Mouse (Mus musculus) CH12.LX (cell line): ENCODE measurements around the gene Csf1. TPM values are rescaled to one million over a fixed set of nuclear protein-coding genes. Genes with fewer than 3 reads are reported as not detected.

Experiments used
- DNase-seq: peaks from one replicate; pipeline ENCODE4 v3.0.0-alpha.2; 2013; ENCODE audit errors: extremely low read depth
- H3K27ac ChIP-seq: 2 replicates; pipeline ENCODE4 v1.5.1; 2012; ENCODE audit warnings: low read depth, mild to moderate bottlenecking, control low read depth, moderate library complexity; ENCODE audit not compliant: insufficient read depth
- H3K27me3 ChIP-seq: replicated peaks from 2 replicates; pipeline ENCODE3; 2012; ENCODE audit warnings: inconsistent platforms
- H3K36me3 ChIP-seq, 2 experiments: replicated peaks in 1 of 2; 2 replicates each; pipeline versions ENCODE3 to v1.6.1; 2012; ENCODE audit warnings: inconsistent platforms in 1 of 2, low read length in 1 of 2, mild to moderate bottlenecking in 1 of 2, mixed read lengths in 1 of 2, moderate library complexity in 1 of 2; ENCODE audit not compliant: control insufficient read depth in 1 of 2, insufficient read depth in 1 of 2
- H3K4me1 ChIP-seq, 2 experiments: 2 replicates each; pipeline ENCODE4 v1.6.1; 2012; ENCODE audit warnings: inconsistent platforms in 1 of 2, moderate library complexity in 1 of 2; ENCODE audit not compliant: insufficient read depth in 2 of 2, control insufficient read depth in 1 of 2
- H3K4me2 ChIP-seq: 2 replicates; pipeline ENCODE4 v1.6.1; 2012; ENCODE audit warnings: low read depth, mild to moderate bottlenecking, control low read depth; ENCODE audit not compliant: poor library complexity, insufficient read depth, severe bottlenecking
- H3K4me3 ChIP-seq, 3 experiments: fragments of 150-350 bp in 1 of 3; sonication (generic) in 1 of 3; replicated peaks in 1 of 3; 2 replicates each; pipeline versions ENCODE3 to v1.5.1; 2011 to 2012; ENCODE audit warnings: low read depth in 2 of 3, low read length in 2 of 3, mild to moderate bottlenecking in 2 of 3, moderate library complexity in 2 of 3, control low read depth in 1 of 3, improper control_type of control experiment in 1 of 3, inconsistent platforms in 1 of 3, mixed read lengths in 1 of 3; ENCODE audit not compliant: poor library complexity in 1 of 3
- H3K79me2 ChIP-seq: replicated peaks from 2 replicates; pipeline ENCODE4 v1.6.1; 2012; ENCODE audit warnings: mild to moderate bottlenecking, moderate library complexity; ENCODE audit not compliant: control insufficient read depth, poor library complexity, insufficient read depth, severe bottlenecking; ENCODE audit errors: extremely low read depth
- H3K9ac ChIP-seq: 2 replicates; pipeline ENCODE4 v1.6.1; 2012; ENCODE audit warnings: low read depth, mild to moderate bottlenecking, control low read depth, moderate library complexity; ENCODE audit not compliant: insufficient read depth
- H3K9me3 ChIP-seq: replicated peaks from 2 replicates; pipeline ENCODE3; 2012; ENCODE audit warnings: low read length, inconsistent platforms, mixed read lengths
- BHLHE40 ChIP-seq: IDR thresholded peaks from 2 replicates; pipeline ENCODE4 v1.6.1; 2011; ENCODE audit warnings: mild to moderate bottlenecking, low read depth, low read length, improper control_type of control experiment
- CHD1 ChIP-seq: IDR thresholded peaks from 2 replicates; pipeline ENCODE4 v1.6.1; 2012; ENCODE audit warnings: low read depth, low read length, improper control_type of control experiment, inconsistent platforms
- CHD2 ChIP-seq: IDR thresholded peaks from 2 replicates; pipeline ENCODE4 v1.6.1; 2011; ENCODE audit warnings: low read length, improper control_type of control experiment
- CTCF ChIP-seq, 2 experiments: IDR thresholded peaks in 1 of 2; conservative IDR thresholded peaks in 1 of 2; 2 replicates each; pipeline ENCODE4 v1.5.1; 2011 to 2012; ENCODE audit warnings: low read depth in 2 of 2, low read length in 2 of 2, improper control_type of control experiment in 1 of 2, inconsistent platforms in 1 of 2, mild to moderate bottlenecking in 1 of 2, moderate library complexity in 1 of 2
- E2F4 ChIP-seq: IDR thresholded peaks from 2 replicates; pipeline ENCODE4 v1.6.1; 2011; ENCODE audit warnings: low read depth, low read length, improper control_type of control experiment; ENCODE audit not compliant: insufficient replicate concordance
- ETS1 ChIP-seq: conservative IDR thresholded peaks from 2 replicates; pipeline ENCODE4 v1.6.1; 2012; ENCODE audit warnings: low read depth, mild to moderate bottlenecking, inconsistent platforms, low read length, improper control_type of control experiment, moderate library complexity
- GABPA ChIP-seq: IDR thresholded peaks from 2 replicates; pipeline ENCODE4 v1.6.1; 2012; ENCODE audit warnings: low read depth, low read length, improper control_type of control experiment, inconsistent platforms; ENCODE audit not compliant: insufficient replicate concordance
- HCFC1 ChIP-seq: IDR thresholded peaks from 2 replicates; pipeline ENCODE4 v1.6.1; 2012; ENCODE audit warnings: low read depth, mild to moderate bottlenecking, inconsistent platforms, low read length, improper control_type of control experiment
- JUND ChIP-seq: conservative IDR thresholded peaks from 2 replicates; pipeline ENCODE4 v1.6.1; 2011; ENCODE audit warnings: low read depth, low read length, improper control_type of control experiment
- KAT2A ChIP-seq: IDR thresholded peaks from 2 replicates; pipeline ENCODE4 v1.6.1; 2012; ENCODE audit warnings: low read length, improper control_type of control experiment, inconsistent platforms; ENCODE audit not compliant: insufficient replicate concordance
- MAFK ChIP-seq: IDR thresholded peaks from 2 replicates; pipeline ENCODE4 v1.6.1; 2011; ENCODE audit warnings: low read length, improper control_type of control experiment; ENCODE audit not compliant: insufficient replicate concordance
- MAX ChIP-seq: IDR thresholded peaks from 2 replicates; pipeline ENCODE4 v1.6.1; 2011; ENCODE audit warnings: low read length, improper control_type of control experiment
- MEF2A ChIP-seq: IDR thresholded peaks from 2 replicates; pipeline ENCODE4 v1.6.1; 2014; ENCODE audit warnings: low read depth, mild to moderate bottlenecking, inconsistent platforms, low read length, improper control_type of control experiment, borderline replicate concordance
- NRF1 ChIP-seq: IDR thresholded peaks from 2 replicates; pipeline ENCODE4 v1.6.1; 2014; ENCODE audit warnings: low read depth, mild to moderate bottlenecking, inconsistent platforms, low read length, improper control_type of control experiment, moderate library complexity
- POLR2A ChIP-seq: IDR thresholded peaks from 2 replicates; pipeline ENCODE4 v1.6.1; 2011; ENCODE audit warnings: low read depth, mild to moderate bottlenecking, improper control_type of control experiment, low read length
- POLR2AphosphoS2 ChIP-seq: IDR thresholded peaks from 2 replicates; pipeline ENCODE4 v1.6.1; 2011; ENCODE audit warnings: low read depth, low read length, improper control_type of control experiment
- RCOR1 ChIP-seq: conservative IDR thresholded peaks from 2 replicates; pipeline ENCODE4 v1.6.1; 2012; ENCODE audit warnings: low read depth, mild to moderate bottlenecking, inconsistent platforms, low read length, improper control_type of control experiment
- SIN3A ChIP-seq: IDR thresholded peaks from 2 replicates; pipeline ENCODE4 v1.6.1; 2012; ENCODE audit warnings: low read length, improper control_type of control experiment, inconsistent platforms
- SMC3 ChIP-seq: IDR thresholded peaks from 2 replicates; pipeline ENCODE4 v1.6.1; 2011; ENCODE audit warnings: low read depth, low read length, improper control_type of control experiment
- TBP ChIP-seq: conservative IDR thresholded peaks from 2 replicates; pipeline ENCODE4 v1.6.1; 2011; ENCODE audit warnings: low read depth, low read length, improper control_type of control experiment
- UBTF ChIP-seq: IDR thresholded peaks from 2 replicates; pipeline ENCODE4 v1.6.1; 2012; ENCODE audit warnings: low read depth, mild to moderate bottlenecking, inconsistent platforms, low read length, improper control_type of control experiment, moderate library complexity
- USF1 ChIP-seq: IDR thresholded peaks from 2 replicates; pipeline ENCODE4 v1.6.1; 2014; ENCODE audit warnings: low read depth, mild to moderate bottlenecking, inconsistent platforms, low read length, improper control_type of control experiment
- USF2 ChIP-seq: conservative IDR thresholded peaks from 2 replicates; pipeline ENCODE4 v1.6.1; 2011; ENCODE audit warnings: low read depth, low read length, improper control_type of control experiment
- ZKSCAN1 ChIP-seq: IDR thresholded peaks from 2 replicates; pipeline ENCODE4 v1.6.1; 2012; ENCODE audit warnings: low read depth, inconsistent platforms, low read length, improper control_type of control experiment, borderline replicate concordance
- ZMIZ1 ChIP-seq: IDR thresholded peaks from 2 replicates; pipeline ENCODE4 v1.6.1; 2012; ENCODE audit warnings: low read depth, mild to moderate bottlenecking, inconsistent platforms, low read length, improper control_type of control experiment
- ZNF384 ChIP-seq: IDR thresholded peaks from 2 replicates; pipeline ENCODE4 v1.6.1; 2012; ENCODE audit warnings: low read depth, low read length, improper control_type of control experiment, inconsistent platforms
- dilution Hi-C: fragments of 300-500 bp; cut with MboI; formaldehyde crosslinking; loops from 2 replicates; pipeline ENCODE4 v1.14.3; 2020; ENCODE audit warnings: low sequenced_read_pairs; ENCODE audit not compliant: extremely low pct_unique_long_range_greater_than_20kb, extremely low pct_ligation_motif_present
- in situ Hi-C: fragments of 300-500 bp; cut with MboI; formaldehyde crosslinking; loops from 3 replicates; pipeline ENCODE4 v1.14.3; 2019; ENCODE audit warnings: low sequenced_read_pairs, low pct_ligation_motif_present, low pct_unique_long_range_greater_than_20kb, mixed read lengths
- polyA plus RNA-seq: library from polyadenylated mRNA; unstranded; fragments of >175 nt; gene quantifications from 2 replicates; pipeline ENCODE4 v1.2.1, GENCODE M21; 2012; ENCODE audit warnings: low read depth; ENCODE audit not compliant: insufficient read length
- total RNA-seq, 2 experiments: library from RNA; depleted of rRNA; stranded (reverse); fragments of 300-350 nt in 1 of 2; fragments of >200 nt in 1 of 2; gene quantifications; 2 replicates each; pipeline ENCODE4 v1.2.3; 2012 to 2014

The Csf1 gene
- total and polyA plus RNA-seq, 3 experiments: 2.5 to 17.4 (median 2.9) TPM

- no peak for DNase-seq
- no peaks in the 10 kb centered on the region for H3K36me3 ChIP-seq
- no peak overlapping the region for H3K27ac ChIP-seq
- H3K27me3 ChIP-seq: peaks cover 8% of the 10 kb centered on the region
- in situ Hi-C loops (loop anchor here (5.0 kb wide), 1 partner anchor 48 kb away; no protein-coding TSS in a partner anchor), dilution Hi-C loops (no loop called here)
- no peak overlapping the region for H3K9ac ChIP-seq
- no peaks in the 10 kb centered on the region for H3K9me3 ChIP-seq
- no peak overlapping the region for H3K4me3 ChIP-seq
- TF ChIP-seq USF2: no peak
- TF ChIP-seq MAFK: no peak
- no peak for TF ChIP-seq GABPA
- TF ChIP-seq E2F4: no peak
- TF ChIP-seq POLR2AphosphoS2: no peak
- no peak for TF ChIP-seq MEF2A
- no peak for TF ChIP-seq ZNF384
- TF ChIP-seq TBP: no peak
- no peak for TF ChIP-seq USF1
- TF ChIP-seq MAX: no peak
- no peak for TF ChIP-seq NRF1
- TF ChIP-seq CHD2: no peak
- no peak for TF ChIP-seq ZKSCAN1
- TF ChIP-seq SIN3A: no peak
- no peak for TF ChIP-seq HCFC1
- TF ChIP-seq CHD1: no peak
- no peak for TF ChIP-seq RCOR1
- no peak for TF ChIP-seq KAT2A
- no peak for TF ChIP-seq BHLHE40
- H3K4me1 ChIP-seq: peaks cover 2 to 18% of the 10 kb centered on the region in 2 experiments; a peak in 3 of 4 replicates
- no peaks in the 10 kb centered on the region for H3K79me2 ChIP-seq
- no peak overlapping the region for H3K4me2 ChIP-seq
Observed at GRCm38 (mm10) chr3:107769692-107770091, 9.4 kb upstream of the Csf1 start.

- dilution Hi-C loops: no loop called here
- H3K9ac ChIP-seq: no peak overlapping the region
- H3K36me3 ChIP-seq: no peaks in the 10 kb centered on the region
- H3K4me3 ChIP-seq: no peak overlapping the region
- no peak for TF ChIP-seq POLR2A
- TF ChIP-seq KAT2A: no peak
- TF ChIP-seq MAX: no peak
- TF ChIP-seq UBTF: no peak
- TF ChIP-seq CTCF (conservative IDR thresholded peaks at IDR 0.05 in 1 of 2, IDR thresholded peaks at IDR 0.05 in 1 of 2; ENCODE audit: low read depth in 2 of 2, low read length in 2 of 2): no peak
- TF ChIP-seq ZMIZ1: no peak
- no peak for TF ChIP-seq SMC3
- no peak for TF ChIP-seq ETS1
- no peak for TF ChIP-seq JUND
- TF ChIP-seq TBP: no peak
- TF ChIP-seq USF2: no peak
- peaks cover 11% of the 10 kb centered on the region for H3K27me3 ChIP-seq
- no peak overlapping the region for H3K27ac ChIP-seq
- no peak for DNase-seq
- in situ Hi-C loops: no loop called here
- H3K4me2 ChIP-seq: no peak overlapping the region
- peaks cover 0 to 14% of the 10 kb centered on the region in 2 experiments; a peak in 2 of 4 replicates for H3K4me1 ChIP-seq
- H3K79me2 ChIP-seq: no peaks in the 10 kb centered on the region
- H3K9me3 ChIP-seq: no peaks in the 10 kb centered on the region
Observed at GRCm38 (mm10) chr3:107768104-107768989, 8.1 kb upstream of the Csf1 start.
